Mouse (Mus musculus) cerebellum, adult 18-20 months (tissue): ENCODE results near the gene Nxph4.

Experiments
- DNase-seq, 2 experiments: peaks; one replicate each; pipeline ENCODE4 v3.0.0; 2021

Gene Nxph4

DNA sequence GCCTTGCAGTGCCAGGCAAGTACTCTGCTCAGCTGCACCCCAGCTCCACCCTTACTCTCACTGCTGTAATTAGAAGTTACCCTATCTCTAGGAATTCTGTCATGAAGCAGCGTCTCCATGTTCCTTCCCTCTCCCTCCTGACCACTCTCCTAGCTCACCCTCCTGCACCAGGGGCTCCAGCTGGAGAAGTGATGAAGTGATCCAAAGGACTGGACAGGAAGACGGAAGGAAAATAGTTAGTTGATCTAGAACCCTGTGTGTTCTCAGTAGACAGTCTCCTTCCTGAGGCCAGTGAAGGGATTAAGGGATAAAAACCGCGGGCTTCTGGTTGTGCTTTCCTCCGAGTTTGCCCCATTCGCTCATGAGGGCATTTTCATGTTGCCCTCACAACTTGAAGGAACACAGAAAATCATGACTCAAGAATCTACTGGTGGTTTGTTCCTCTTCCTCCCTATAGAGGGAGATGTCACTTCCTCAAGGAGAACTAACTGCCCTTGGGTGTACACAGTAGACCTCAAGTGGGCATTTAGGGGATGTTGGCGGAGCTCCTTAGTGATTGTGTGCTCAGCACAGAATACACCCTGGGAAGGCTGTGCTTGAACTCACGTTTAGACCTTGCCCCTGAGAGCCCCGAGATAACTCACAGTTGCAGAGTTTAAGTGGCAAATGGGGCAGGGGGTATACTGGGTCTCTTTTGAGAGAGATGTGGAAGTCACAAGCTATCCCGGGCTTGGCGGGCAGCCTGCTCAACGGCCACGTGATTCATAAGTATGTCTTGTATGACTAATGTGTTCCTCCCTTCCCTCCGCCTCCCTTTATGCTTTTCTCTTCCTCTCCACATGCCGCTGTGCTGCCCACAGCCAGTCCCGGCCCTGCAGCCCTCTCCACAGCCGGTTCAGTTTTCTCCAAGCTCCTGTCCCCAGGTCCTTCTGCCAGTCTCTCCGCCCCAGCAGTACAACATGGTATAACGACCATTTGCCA is 53.2 kb downstream of the Nxph4 start:
- no peak for DNase-seq

DNA sequence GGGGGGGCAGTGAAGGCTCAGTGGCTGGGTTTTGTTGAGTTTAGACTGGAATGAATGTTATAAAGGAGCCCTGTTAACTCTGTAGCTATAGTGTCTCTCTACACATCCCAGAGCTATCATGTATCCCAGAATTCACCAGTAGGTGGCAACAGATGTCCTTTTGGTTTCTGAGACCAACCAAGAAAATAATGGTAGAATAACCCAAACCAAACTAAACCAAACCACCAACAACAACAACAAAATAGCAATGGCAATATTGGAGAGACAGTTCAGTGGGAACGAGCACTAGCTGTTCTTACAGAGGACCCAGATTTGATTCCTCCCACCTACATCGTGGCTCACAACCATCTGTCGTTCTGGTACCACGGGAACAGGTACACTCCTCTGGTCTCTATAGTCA is 55.2 kb downstream of the Nxph4 start:
- peak; percentile 63 to 73 for DNase-seq

DNA sequence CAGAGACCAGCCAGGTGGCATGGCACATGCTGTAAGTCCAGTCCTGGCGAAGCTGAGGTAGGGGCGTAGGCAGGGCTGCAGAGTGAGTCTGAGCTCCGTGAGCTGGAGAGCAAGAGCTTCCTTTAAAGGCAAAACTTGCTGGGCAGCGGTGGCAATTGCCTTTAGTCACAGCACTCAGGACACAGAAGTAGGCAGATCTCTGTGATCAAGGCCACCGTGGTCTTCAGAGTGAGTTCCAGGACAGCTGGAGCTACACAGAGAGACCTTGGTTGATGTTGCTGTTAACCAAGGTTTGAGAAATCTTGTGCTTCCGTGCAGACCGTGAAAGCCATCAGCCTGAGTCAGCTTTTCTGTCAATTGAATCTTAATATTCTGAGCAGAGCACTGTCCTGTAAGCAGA is 57.1 kb downstream of the Nxph4 start:
- no peak for DNase-seq

DNA sequence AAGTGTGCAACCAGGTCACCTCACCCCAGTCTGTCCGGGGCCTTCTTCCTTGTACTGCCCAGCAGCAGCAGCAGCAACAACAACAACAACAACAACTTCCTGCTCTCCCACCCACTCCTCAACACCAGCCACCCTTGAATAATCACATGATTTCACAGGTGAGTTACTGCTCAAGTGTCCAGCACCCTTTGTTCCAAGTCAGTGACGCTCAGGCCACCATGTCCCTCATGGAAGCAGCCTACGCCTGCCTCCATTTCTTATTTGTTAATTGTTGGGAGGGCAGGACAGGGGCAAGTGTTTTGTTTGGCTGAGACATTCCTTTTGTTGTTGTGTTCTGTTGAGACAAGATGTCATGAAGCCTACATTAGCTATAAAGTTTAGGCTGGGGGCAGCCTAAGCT is 57.8 kb downstream of the Nxph4 start:
- DNase-seq, result no peak
